Mouse (Mus musculus) heart, adult 2 months (tissue): ENCODE results near the gene Ncor1. TPM values are rescaled to one million over a fixed set of nuclear protein-coding genes. Genes with fewer than 3 reads are reported as not detected.
"Not testable (repeated sequence)": the region's sequence is repeated elsewhere in the genome, so short reads cannot be mapped to it uniquely, and the experiment has no call there.

Source experiments
- DNase-seq, 2 experiments: peaks; one replicate each; pipeline ENCODE4 v3.0.0; 2021
- H3K27ac ChIP-seq: fragments of 200-600 bp; 2 replicates; pipeline ENCODE4 v1.8.1; 2022
- H3K27me3 ChIP-seq: fragments of 200-500 bp; 2 replicates; pipeline ENCODE4 v1.6.1; 2012; ENCODE audit warnings: mild to moderate bottlenecking, low read length, inconsistent platforms, mixed read lengths; ENCODE audit not compliant: control insufficient read depth, insufficient read depth
- H3K36me3 ChIP-seq: fragments of 200-500 bp; 2 replicates; pipeline ENCODE4 v1.6.1; 2012; ENCODE audit warnings: low read length, inconsistent platforms; ENCODE audit not compliant: control insufficient read depth, insufficient read depth
- H3K4me1 ChIP-seq: fragments of 200-500 bp; 2 replicates; pipeline ENCODE4 v1.6.1; 2011; ENCODE audit warnings: low read length; ENCODE audit not compliant: control insufficient read depth, insufficient read depth
- H3K4me3 ChIP-seq: fragments of 200-600 bp; 2 replicates; pipeline ENCODE4 v1.8.1; 2022
- H3K79me2 ChIP-seq: fragments of 200-500 bp; replicated peaks from 2 replicates; pipeline ENCODE4 v1.6.1; 2012; ENCODE audit warnings: mild to moderate bottlenecking, inconsistent platforms, low read length, moderate library complexity, mixed read lengths; ENCODE audit not compliant: control insufficient read depth, insufficient read depth
- H3K9ac ChIP-seq: fragments of 200-500 bp; 2 replicates; pipeline ENCODE4 v1.6.1; 2012; ENCODE audit warnings: low read depth, mild to moderate bottlenecking, control low read depth, inconsistent platforms, low read length, mixed read lengths
- CTCF ChIP-seq: fragments of 200-600 bp; IDR thresholded peaks from 2 replicates; pipeline ENCODE4 v1.8.1; 2022; ENCODE audit warnings: antibody characterized with exemption, mild to moderate bottlenecking, moderate library complexity
- EP300 ChIP-seq: fragments of 200-500 bp; IDR thresholded peaks from 2 replicates; pipeline ENCODE4 v1.6.1; 2011; ENCODE audit warnings: low read depth, low read length, control low read depth; ENCODE audit not compliant: insufficient read depth
- POLR2A ChIP-seq: fragments of 200-500 bp; IDR thresholded peaks from 2 replicates; pipeline ENCODE4 v1.6.1; 2011; ENCODE audit warnings: mild to moderate bottlenecking, low read depth, low read length, control low read depth; ENCODE audit not compliant: insufficient read depth
- WGBS: fragments of 180-500 bp; shearing (Covaris S2); methylation state at CpG from one replicate; pipeline ENCODE4 v1.1.7; 2018; 5-methylcytosine and 5-hydroxymethylcytosine counted together
- intact Hi-C: fragments of 180-260 bp; cut with DNase I; formaldehyde crosslinking; loops from one replicate; pipeline ENCODE4 v1.15.1; 2025
- polyA plus RNA-seq: library from polyadenylated mRNA; depleted of rRNA; stranded (reverse); fragments of >200 nt; gene quantifications from 2 replicates; pipeline ENCODE4 v1.2.3, GENCODE M21; 2012
- total RNA-seq, 2 experiments: library from RNA; stranded (reverse); gene quantifications; 2 replicates each; pipeline ENCODE4 v1.2.3; 2021

The Ncor1 gene
- total and polyA plus RNA-seq, 3 experiments = 79.1 to 133 (median 124) TPM

DNA sequence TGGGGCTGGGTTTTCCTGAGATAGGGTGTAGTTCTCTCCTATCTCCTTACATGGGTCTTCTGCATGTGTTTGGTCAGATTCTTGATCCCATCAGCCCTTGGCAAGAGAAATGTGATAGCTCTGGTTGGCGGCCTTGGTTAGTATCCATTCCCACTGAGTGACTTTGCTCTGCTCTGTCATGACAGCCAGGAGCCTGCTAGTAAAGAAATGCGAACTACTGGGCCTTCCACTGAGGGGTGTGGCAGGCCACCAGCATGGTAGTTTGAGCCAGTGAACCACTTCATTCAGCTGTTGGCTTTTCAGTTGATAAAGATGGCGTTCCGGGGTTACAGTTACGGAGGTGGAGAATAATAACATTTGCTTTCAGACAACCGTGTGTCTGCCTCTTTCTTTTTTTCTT, 159.5 kb downstream of the Ncor1 start:
- no peak for TF ChIP-seq POLR2A
- no peak for TF ChIP-seq EP300
- TF ChIP-seq CTCF = no peak
- Histone ChIP-seq H3K36me3 (peaks cover 2% of the 10 kb centered on the region; the same call in 1 of the 2 replicates), H3K79me2 (no peaks in the 10 kb centered on the region), H3K4me3 (no peak overlapping the region), H3K9ac (no peak overlapping the region), H3K4me1 (no peaks in the 10 kb centered on the region), H3K27ac (no peak overlapping the region), H3K27me3 (no peaks in the 10 kb centered on the region)
- DNase-seq = no peak
- WGBS = 86% methylated on average over 6 of the region's 6 CpGs
- intact Hi-C loops = no loop called here

DNA sequence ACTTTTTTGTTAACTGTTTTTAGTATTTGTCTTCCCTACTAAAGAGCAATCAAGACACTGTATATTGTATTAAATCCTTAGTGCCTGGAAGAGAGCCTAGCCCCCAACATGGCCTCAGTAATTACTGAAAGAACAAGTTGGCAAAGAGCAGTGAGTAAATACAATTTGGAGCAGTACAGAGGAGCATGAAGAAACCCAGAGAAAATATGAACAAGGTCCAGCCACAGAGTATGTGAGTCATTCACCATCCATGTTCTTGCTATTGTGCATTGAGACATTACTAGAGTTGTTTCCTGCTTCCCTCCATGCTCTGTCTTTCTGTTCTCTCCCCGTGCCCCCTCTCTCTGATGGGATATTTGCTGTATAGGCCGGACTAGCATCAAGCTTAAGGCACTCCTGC, 164.2 kb downstream of the Ncor1 start:
- 90% methylated on average over 2 of the region's 2 CpGs for WGBS
- H3K36me3 ChIP-seq = no peaks in the 10 kb centered on the region

DNA sequence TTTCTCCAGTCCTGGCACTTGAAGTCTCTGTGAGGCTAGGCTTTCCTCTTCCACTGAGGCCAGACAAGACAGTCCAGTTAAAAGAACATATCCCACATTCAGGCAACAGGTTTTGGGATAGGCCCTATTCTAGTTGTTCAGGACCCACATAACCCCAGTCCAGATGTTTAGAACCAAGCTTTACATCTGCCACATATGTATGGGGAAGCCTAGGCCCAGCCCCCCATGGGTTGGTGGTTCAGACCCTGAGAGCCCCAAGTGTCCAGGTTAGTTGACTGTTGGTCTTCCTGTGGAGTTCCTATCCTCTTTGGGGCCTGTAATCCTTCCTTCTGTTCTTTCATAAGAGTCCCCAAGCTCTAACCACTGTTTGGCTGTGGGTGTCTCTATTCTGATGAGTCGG, 170.6 kb downstream of the Ncor1 start:
- WGBS = 100% methylated on average over 1 of the region's 1 CpGs
- no peaks in the 10 kb centered on the region for H3K27me3 ChIP-seq
- no peaks in the 10 kb centered on the region for H3K79me2 ChIP-seq
- no peak overlapping the region for H3K27ac ChIP-seq
- no peaks in the 10 kb centered on the region; the same call in 1 of the 2 replicates for H3K36me3 ChIP-seq
- no peaks in the 10 kb centered on the region for H3K4me1 ChIP-seq
- DNase-seq = no peak
- intact Hi-C loops = no loop called here
- TF ChIP-seq EP300 (no peak), POLR2A (no peak), CTCF (no peak)
- no peak overlapping the region for H3K9ac ChIP-seq
- H3K4me3 ChIP-seq = no peak overlapping the region

More for the DNA sequence above, 164.2 kb downstream of the Ncor1 start:
- H3K27me3 ChIP-seq = no peaks in the 10 kb centered on the region
- no peaks in the 10 kb centered on the region for H3K79me2 ChIP-seq
- no peak overlapping the region for H3K27ac ChIP-seq
- no peak overlapping the region for H3K4me3 ChIP-seq
- H3K4me1 ChIP-seq = no peaks in the 10 kb centered on the region
- DNase-seq = no peak
- no peak for TF ChIP-seq POLR2A
- TF ChIP-seq CTCF = no peak
- no peak for TF ChIP-seq EP300
- no peak overlapping the region for H3K9ac ChIP-seq
- intact Hi-C loops = no loop called here

DNA sequence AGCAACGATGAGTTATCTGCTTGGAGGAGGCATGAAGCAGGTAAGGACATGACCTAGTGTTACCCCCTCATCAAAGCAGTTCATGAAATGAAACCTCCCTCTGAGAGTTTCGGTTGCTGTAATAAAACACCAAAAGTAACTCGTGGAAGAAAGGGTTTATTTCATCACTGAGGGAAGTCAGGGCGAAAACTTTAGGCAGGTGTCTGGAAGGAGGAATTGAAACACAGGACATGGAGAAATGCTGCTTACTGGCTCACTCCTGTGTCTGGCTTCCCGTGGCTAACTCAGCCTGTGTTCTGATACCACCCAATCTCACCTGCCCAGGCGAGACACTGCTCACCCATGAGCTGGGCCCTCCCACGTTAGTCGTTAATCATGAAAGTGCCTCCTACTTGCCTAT, 173.3 kb downstream of the Ncor1 start:
- intact Hi-C loops = no loop called here
- Histone ChIP-seq H3K79me2 (no peaks in the 10 kb centered on the region), H3K4me1 (no peaks in the 10 kb centered on the region), H3K27me3 (no peaks in the 10 kb centered on the region), H3K36me3 (peaks cover 3% of the 10 kb centered on the region), H3K9ac (no peak overlapping the region), H3K4me3 (no peak overlapping the region), H3K27ac (no peak overlapping the region)
- no peak for TF ChIP-seq EP300
- no peak for TF ChIP-seq POLR2A
- TF ChIP-seq CTCF = no peak
- DNase-seq = no peak
- 91% methylated on average over 8 of the region's 8 CpGs for WGBS

DNA sequence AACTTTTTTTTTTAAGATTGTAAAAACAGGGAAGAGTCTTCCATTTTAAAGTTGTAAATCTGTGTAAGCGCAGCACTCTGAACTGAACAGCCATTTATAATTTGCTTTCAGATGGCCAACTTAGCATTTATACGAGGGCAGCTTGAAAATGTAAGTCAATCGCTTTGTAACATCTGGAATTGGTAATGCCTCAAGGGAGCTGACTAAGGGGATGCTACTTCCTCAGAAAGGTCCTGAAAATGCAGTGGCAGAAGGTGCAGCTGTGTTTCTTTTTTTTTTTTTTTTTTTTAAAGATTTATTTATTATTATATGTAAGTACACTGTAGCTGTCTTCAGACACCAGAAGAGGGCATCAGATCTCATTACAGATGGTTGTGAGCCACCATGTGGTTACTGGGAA, 174.3 kb downstream of the Ncor1 start:
- H3K27ac ChIP-seq, H3K9ac ChIP-seq, H3K4me1 ChIP-seq, intact Hi-C loops, DNase-seq, H3K36me3 ChIP-seq, H3K79me2 ChIP-seq, H3K27me3 ChIP-seq, H3K4me3 ChIP-seq: not testable (repeated sequence)
- WGBS = 92% methylated on average over 3 of the region's 3 CpGs

DNA sequence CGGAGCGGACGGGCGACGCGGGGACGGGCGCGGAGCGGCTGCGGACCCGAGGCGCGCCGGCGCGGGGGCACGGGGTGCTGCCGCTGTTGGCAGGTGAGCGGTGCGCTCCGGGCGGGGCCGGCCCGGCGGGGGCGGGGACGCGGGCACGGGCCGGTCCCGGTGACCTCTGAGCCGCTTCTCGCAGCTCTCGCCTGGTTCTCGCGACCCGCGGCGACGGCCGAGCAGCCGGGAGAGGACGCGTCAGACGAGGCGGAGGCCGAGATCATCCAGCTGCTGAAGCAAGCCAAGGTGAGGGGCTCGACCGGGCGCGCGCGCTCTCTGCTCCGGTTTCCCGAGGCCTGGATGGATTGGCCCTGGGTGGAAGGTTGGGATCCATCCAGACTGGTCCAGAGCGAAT, 176.7 kb downstream of the Ncor1 start:
- peak overlapping the region; percentile 85 for H3K27ac ChIP-seq
- no peak for DNase-seq
- H3K4me3 ChIP-seq = peak overlapping the region; percentile 76
- no peaks in the 10 kb centered on the region for H3K4me1 ChIP-seq
- H3K79me2 ChIP-seq = no peaks in the 10 kb centered on the region
- WGBS = 2% methylated on average over 56 of the region's 57 CpGs
- peak overlapping the region; percentile 95 for H3K9ac ChIP-seq
- TF ChIP-seq EP300 = no peak
- TF ChIP-seq CTCF = no peak
- TF ChIP-seq POLR2A = no peak
- H3K27me3 ChIP-seq = no peaks in the 10 kb centered on the region
- H3K36me3 ChIP-seq = peaks cover 3% of the 10 kb centered on the region
- intact Hi-C loops = loop anchor here (2.0 kb wide), 1 partner anchor 331 kb away; no protein-coding TSS in a partner anchor
